Mouse (Mus musculus) spleen, postnatal 36 days (tissue): ENCODE results near the gene Ramp2.

ENCODE experiments used
- DNase-seq, 2 experiments: peaks; one replicate each; pipeline ENCODE4 v3.0.0; 2022; ENCODE audit warnings: low spot score in 2 of 2, mixed read lengths in 1 of 2

Gene Ramp2

GRCm38 (mm10) chr11:101265906-101266305 is 20.1 kb downstream of the Ramp2 start:
- DNase-seq, result no peak

GRCm38 (mm10) chr11:101269577-101270116 is 23.8 kb downstream of the Ramp2 start:
- DNase-seq, result no peak

DNA sequence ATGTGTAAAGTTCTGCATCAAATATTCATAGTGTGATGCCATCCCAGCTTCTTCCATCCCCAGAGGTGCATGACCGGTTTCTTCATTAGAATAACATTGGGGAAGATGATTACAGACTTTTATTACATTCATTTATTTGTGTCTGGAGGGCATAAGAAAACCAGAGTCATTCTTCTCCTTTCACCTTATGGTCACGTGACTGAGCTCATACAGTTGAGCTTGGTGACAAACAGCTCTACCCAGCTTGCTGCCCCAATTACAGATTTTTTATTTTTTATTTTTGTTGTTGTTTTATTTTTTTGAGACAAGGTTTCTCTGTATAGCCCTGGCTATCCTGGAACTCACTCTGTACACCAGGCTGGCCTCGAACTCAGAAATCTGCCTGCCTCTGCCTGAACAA is 26.6 kb downstream of the Ramp2 start:
- no peak for DNase-seq

GRCm38 (mm10) chr11:101275309-101275708 is 29.5 kb downstream of the Ramp2 start:
- DNase-seq, result no peak

GRCm38 (mm10) chr11:101276319-101277070 is 30.7 kb downstream of the Ramp2 start:
- DNase-seq, result no peak

DNA sequence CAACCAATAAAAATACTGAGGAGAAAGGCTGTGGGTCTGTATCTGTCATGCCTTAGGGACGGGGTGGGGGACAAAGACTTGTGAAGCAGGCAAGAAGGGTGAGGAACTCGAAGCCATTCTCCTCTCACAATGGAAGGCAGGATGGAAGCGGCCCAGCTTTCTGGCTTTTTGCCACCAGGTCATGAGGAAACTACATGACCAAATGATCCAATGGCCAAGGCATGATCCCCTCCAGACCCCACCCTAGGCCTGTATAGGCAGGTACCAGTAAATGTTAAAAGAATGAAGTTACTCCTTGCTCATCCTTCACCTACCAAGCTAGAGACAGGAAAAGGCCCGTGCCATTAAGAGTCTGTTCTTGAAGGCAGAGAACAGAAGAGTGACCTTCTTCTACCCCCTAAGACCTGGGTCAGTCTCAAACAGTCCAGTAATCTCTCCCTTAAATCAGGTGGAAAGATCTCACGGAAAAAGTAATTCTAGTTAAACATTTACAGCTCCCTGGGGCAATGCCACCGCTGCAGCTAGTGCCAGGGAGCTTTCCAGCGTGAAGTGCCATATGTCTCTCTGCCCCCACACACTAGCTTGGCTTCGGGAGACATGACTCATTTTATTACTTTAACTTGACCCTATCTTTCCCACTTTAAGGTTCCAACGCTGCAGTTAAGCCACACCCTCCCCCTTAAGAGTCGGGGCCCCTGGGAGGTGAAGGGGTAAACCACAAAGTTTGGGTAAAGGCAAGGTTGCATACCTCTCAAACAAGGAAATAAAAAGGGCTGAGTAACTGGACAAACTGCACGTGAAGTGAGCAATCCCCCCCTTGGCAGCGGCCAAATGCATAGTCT is 31.8 kb downstream of the Ramp2 start:
- DNase-seq, result no peak

DNA sequence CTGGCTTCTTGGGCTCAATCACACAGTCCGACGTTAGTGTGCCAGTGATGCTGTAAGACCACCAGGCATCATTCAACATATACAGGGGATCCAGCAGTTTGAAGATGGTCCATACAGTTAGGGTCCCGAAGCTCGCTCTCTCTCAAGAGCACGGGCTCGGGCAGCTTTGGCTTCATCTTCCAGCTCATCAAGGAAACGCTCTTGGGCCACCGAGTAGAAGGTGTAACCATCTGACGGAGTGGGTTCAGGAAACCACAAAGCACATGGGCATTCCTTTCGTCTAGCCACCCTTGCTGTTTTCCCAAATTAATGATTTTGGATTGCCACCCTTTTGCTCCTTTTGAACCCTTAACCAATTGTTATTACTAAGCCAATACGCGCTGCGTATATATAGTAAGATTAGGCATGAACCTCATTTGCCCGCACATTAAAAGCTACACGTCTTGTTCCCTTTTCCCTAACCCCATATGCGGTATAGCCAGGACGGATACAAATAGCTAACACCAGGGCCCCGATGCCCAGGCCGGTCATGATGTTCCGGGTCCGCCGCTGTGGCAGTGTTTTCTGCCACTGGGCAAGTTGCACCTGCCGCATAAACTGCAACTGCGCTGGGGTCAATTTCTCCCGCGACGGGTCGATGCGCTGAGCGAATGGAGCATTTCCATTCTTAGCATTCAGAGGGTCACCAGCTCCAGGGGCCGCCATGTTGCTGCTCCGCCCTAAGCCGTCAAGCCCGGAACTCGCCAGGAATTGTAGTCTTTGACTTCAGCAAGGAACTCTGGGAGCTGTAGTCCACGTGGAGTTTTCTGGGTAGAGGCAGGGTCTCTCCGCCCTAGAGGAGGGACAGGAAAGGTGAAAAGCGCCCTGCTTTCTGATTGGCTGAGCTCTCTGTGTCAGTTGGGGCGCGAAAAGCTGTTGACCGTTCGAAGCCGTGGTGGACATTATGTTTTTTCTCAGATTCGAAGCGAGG is 32.7 kb downstream of the Ramp2 start, which contains the start of the genes Cntd1 and Coa3:
Gene Cntd1 (plus strand): TSS at position 790 of the 970 bp plus-strand sequence.
Gene Coa3 (minus strand): TSS at position 892 of the 970 bp plus-strand sequence.
- DNase-seq, result peak; percentile 86 to 88

DNA sequence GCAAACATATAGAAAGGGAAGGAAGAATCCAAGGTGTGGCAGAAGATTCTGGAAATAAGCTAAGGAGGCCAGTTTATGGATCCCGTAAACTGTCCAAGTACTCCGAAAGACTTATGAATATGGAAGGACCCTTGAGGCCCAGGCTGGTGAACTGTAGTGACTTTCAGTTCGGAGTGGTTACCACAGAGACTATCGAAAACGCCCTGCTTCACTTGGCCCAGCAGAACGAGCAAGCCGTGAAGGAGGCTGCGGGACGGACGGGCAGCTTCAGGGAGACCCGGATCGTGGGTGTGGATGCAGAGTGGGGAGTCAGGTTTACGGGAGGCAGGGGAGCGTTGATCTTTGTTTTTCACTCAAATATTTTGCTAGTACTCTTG is 33.4 kb downstream of the Ramp2 start:
- DNase-seq, result peak in 1 of 2 experiments; percentile 26

GRCm38 (mm10) chr11:101280837-101281236 is 35.0 kb downstream of the Ramp2 start:
- DNase-seq, result no peak

DNA sequence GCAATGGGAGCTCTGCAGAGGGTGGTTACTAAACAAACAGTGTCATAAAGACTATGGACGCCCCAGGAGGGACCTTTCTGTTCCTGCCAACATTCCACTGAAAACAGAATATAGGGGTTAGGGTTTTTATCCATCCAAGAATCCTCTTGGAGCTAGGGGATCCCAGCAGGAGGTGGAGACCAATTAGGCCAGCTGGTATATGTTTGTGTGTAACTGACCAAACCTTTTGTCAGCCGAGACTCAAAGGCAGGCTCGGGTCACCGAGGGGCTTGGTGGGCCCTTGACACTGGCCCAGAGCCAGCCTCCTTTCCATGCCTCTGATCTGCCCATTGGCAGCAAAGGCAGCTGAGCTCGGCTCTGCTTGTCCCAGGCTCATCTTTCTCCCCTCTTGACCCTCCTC is 37.1 kb downstream of the Ramp2 start:
- no peak for DNase-seq

GRCm38 (mm10) chr11:101283805-101284204 is 38.0 kb downstream of the Ramp2 start:
- DNase-seq, result no peak

GRCm38 (mm10) chr11:101287306-101287705 is 41.5 kb downstream of the Ramp2 start:
- DNase-seq, result no peak

GRCm38 (mm10) chr11:101291231-101291630 is 45.4 kb downstream of the Ramp2 start:
- no peak for DNase-seq

- no peak for DNase-seq
Observed at GRCm38 (mm10) chr11:101295191-101295590, 49.4 kb downstream of the Ramp2 start.

GRCm38 (mm10) chr11:101300881-101301280 is 55.1 kb downstream of the Ramp2 start:
- no peak for DNase-seq

DNA sequence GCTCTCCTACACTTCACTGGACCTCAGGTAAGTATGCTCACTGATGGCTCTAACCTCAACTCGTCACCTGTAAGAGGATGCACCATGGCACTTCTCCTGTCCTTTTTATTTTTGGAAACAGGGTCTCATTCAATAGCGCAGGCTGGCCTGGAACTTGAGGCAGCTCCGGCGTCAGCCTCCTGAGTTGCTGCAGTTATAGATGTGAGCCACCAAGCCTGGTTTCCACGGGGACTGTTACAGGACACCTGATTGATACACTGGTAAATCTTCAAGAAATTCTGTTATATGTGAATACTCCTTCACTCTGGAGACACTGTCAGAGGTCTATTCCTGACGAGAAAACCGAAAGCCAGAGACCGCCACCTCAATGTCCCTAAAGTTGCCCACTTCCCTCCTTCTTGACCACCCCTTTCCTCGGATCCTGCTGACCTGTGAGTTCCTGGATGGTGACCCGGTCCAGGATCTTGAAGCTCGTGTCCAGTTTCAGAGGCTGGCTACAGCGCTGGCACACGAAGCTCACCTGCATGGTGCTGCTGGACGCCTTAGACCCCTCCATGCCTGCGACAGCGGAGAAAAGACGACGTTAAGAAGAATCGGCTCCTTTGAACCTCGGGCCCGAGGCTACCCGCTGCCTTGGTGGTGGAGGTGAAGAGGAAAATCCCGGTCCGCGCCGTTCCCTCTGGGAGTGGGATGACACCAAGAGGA is 55.6 kb downstream of the Ramp2 start:
- DNase-seq, result no peak

DNA sequence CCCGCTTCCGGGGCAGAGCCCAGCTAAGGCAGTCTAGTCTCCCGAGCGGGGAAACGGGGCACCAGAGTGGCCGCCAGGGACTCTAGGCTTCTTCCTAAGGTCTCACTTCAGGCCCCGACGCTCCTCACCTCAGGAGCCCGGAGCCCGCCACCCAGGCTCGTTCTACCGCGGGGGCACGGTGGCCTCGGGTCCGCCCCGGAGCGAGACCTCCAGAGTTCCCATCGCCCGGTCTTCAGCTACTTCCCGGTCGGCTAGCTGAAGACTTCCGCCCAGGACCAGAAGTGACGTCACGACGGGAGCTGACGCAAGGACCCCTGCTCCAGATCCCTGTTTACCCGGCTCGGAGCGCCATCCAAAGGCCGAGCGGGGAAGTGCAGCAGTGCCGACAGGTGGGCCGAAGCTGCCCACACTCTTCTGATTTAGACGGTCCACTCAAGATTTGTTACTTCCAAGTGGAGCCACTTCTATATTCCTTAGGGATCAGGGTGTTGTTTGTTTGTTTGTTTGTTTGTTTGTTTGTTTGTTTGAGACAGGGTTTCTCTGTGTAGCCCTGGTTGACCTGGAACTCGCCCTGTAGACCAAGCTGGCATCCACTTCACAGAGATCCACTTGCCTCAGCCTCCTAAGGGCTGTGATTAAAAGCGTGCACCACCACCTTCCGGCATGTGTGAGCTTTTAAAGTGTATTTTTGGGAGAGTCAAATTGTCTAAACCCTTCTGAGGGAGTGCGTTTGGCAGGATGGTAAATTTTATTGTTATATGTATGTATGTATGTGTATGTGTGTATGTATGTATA is 56.4 kb downstream of the Ramp2 start, which contains the start of gene Becn1:
Gene Becn1 (minus strand): TSS at position 283 of the 795 bp plus-strand sequence.
- DNase-seq, result peak; percentile 89 to 92

GRCm38 (mm10) chr11:101307744-101308143 is 61.9 kb downstream of the Ramp2 start:
- no peak for DNase-seq
